Mouse (Mus musculus): ENCODE data around the gene Mbd4.
"Not testable (repeated sequence)": the region's sequence is repeated elsewhere in the genome, so short reads cannot be mapped to it uniquely, and the experiment has no call there.

Gene Mbd4

DNA sequence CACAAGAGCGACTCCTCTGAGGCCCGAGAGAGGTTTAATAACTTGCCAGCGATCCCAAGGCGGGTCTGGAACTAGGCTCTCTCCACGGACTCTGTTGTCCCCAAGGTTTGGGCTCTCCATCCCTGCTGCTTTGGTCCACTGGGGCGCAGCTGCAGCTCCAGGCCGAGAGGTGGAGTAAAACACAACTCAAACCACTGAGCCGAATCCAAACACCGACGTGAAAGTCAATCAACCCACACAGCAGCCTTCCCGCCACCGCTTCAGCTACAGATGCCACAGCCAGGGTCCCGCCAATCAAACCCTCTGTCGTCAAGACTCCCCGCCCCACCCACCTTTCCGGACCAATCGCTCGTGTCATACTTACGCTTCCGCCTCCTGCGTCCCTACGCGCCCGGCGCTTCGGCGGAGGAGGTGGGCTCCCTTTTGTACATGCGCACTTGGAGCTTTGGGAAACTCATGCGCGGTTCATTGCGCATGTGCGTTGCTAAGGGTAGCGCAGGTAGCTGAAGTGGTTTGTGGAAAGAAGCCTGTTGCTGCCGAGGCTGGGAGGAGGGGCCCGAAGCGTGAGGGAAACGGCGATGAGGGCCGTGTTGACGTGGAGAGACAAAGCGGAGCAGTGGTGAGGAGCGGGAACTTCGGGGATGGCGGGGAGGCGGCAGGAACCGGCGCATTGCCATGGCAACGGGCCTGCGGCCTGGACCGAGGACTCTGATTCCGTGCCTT is at the start of gene Mbd4, which contains the start of gene Ift122:
TSS of gene Mbd4 (minus strand) at position 281 of the 723 bp plus-strand sequence.
TSS of gene Ift122 (plus strand) at position 380 of the 723 bp plus-strand sequence.
- peak; percentile 99 for DNase-seq

GRCm38 (mm10) chr6:115902545-115902944 is 49.4 kb upstream of the Mbd4 start:
- no peak for DNase-seq

DNA sequence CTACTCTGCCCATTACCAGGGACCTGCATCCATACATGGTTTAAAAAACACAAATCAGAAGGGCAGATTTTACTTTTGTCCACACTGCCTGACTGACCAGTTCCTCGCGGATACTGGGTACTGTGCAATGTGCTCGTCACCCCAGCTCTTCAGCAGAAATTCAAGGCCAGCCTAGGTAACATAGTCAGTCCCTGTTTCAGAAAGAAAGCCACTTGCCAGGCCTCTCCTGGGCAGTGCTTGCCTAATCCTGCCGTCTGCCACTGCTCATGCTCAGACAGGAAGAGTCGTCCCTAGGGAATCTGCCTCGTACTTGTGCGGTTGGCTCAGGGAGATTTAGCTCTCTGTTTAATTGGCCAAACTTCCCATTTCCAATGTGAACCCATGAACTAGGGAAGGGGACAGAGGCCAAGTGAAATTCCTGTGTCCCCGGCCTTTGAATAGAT is 48.3 kb upstream of the Mbd4 start:
- DNase-seq: no peak

- peak; percentile 88 for DNase-seq
These were observed 47.9 kb upstream of the Mbd4 start for GRCm38 (mm10) chr6:115901062-115901461.

GRCm38 (mm10) chr6:115897926-115898520 is 44.9 kb upstream of the Mbd4 start:
- no peak for DNase-seq

GRCm38 (mm10) chr6:115897117-115897516 is 43.9 kb upstream of the Mbd4 start:
- no peak for DNase-seq

GRCm38 (mm10) chr6:115896346-115896745 is 43.2 kb upstream of the Mbd4 start:
- no peak for DNase-seq

DNA sequence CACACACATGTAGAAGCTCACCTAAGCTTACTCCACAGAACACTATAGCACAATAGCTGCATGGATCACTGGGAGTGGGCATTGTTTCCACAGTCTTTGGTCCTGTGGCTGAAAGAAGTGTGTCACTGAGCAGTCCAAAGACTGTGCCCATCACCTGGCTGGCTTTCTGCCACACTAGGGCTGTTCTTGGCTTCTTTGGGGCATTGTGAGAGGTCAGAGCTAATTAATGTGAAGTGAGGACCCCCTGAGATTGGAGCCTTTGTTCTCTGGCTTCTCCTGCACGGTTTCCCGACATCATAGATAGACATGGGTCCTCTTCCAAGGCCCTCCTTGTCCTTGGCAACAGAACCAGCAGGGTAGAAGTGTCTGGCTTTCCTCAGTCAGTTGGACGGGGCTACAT is 39.2 kb upstream of the Mbd4 start:
- DNase-seq: no peak

GRCm38 (mm10) chr6:115891497-115892061 is 38.4 kb upstream of the Mbd4 start:
- peak; percentile 69 for DNase-seq

- DNase-seq: peak; percentile 67
These were observed 37.9 kb upstream of the Mbd4 start for GRCm38 (mm10) chr6:115891061-115891460.

DNA sequence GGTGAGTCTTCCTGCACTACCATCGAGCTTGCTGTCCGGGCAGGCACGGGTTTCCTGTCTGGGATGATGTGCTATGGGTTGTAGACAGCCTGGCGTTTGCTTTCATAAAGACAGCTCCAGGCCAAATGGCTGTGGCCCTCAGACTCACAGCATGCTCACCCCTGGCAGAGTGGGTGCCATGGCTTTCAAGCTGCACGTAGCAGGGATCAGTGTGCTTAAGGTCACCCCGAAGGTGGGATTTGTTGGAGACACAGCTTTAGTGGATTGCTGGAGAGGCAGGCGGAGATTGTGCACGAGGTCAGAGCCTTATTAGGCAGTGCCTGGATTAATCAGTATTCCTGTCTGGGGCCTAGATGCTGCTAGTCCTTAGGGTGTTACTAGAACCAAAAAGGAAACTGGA is 37.4 kb upstream of the Mbd4 start:
- no peak for DNase-seq

- DNase-seq: no peak
These were observed 35.1 kb upstream of the Mbd4 start for GRCm38 (mm10) chr6:115888296-115888695.

- no peak for DNase-seq
These were observed 33.7 kb upstream of the Mbd4 start for GRCm38 (mm10) chr6:115886894-115887293.

DNA sequence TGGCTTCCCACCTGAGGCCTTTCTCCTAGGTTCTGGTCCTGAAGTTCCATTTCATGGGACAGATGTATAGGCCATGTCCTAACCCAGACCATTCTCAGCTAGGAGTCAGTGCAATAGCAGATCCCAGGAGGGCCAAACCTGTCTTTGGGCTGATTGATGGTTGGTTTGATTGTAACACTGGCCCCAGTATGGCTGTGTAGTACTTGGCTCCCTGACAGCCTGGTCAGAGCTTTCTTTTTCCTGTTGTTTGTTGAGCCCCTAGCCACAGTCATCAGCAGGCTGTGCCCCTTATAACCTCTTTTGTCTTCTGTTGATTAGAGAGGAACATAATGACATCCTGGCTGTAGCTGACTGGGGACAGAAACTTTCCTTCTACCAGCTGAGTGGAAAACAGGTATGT is 30.8 kb upstream of the Mbd4 start:
- no peak for DNase-seq

DNA sequence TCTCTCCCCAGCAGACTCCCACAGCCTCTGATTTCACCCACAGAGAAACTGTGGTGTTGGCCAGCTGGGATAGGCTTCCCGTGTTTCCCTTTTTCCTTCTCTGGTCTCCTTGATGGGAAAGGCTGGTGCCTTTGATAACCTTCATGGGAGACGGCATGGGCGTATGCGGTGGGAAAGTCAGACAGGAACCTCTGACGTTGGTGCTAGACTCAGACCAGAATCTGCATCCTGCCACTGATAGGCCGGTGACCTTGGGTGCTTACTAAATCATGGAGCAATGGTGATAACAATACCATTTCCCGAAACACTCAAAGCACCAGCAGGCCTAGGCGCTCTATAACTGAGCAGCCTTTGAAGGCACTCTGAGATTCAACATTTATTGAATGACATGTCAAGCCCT is 27.6 kb upstream of the Mbd4 start:
- no peak for DNase-seq

DNA sequence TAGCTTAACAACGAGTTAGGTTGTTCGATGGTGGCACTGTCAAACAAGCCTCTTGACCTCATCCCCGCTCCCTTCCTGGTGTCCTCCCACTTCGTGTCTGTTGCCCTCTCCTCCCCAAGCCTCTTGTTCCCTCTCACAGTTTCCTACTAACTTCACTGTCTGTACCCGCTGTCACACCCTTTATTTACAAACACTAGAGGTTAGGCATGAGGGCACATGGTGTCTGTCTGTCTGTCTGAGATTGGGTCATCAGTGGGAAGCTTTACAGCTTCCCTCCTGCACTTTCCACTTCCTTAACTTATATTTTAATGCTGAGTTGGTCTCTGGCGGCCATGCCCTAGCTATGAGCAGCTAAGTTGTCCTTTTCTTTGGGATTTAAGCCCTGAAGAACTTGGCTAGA is 26.6 kb upstream of the Mbd4 start:
- DNase-seq: no peak

- no peak for DNase-seq
These were observed 25.5 kb upstream of the Mbd4 start for GRCm38 (mm10) chr6:115878694-115879093.

DNA sequence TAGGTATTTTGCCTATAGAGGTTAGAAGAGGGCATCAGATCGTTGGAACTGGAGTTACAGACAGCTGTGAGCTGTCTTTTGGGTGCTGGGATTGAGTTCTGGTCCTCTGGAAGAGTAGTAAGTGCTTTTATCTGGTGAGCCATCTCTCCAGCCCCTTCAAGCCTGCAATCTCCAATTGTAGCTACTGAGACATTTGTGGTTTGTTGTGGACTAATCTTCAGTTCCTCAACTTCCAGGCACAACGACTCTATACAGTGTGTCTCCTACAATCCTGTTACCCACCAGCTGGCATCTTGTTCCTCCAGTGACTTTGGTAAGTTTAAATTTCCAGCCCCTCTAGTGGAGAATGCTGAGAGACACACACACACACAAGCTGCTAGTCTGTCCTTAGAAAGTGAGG is 24.1 kb upstream of the Mbd4 start:
- no peak for DNase-seq

DNA sequence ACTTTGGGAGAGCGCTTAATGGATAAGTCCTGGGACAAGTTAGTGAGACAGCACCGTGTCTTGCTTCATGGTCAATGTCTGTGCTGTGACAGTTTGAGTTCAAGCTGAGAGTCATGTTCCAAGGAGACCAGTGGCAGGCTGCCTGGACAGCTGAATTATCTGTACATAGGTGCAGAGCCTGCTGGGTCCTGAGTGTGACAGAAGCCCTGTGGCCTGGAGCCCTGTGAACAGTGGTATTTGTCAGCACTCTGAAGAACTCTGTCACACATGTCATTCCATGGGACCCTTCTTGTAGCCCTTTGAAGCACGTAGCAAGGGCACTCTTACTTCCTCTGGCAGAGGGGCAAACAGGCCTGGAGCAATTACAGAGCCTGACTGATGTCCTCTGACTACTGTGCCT is 18.1 kb upstream of the Mbd4 start:
- DNase-seq: not testable (repeated sequence)

DNA sequence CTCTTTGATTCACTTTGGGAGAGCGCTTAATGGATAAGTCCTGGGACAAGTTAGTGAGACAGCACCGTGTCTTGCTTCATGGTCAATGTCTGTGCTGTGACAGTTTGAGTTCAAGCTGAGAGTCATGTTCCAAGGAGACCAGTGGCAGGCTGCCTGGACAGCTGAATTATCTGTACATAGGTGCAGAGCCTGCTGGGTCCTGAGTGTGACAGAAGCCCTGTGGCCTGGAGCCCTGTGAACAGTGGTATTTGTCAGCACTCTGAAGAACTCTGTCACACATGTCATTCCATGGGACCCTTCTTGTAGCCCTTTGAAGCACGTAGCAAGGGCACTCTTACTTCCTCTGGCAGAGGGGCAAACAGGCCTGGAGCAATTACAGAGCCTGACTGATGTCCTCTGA is 14.0 kb upstream of the Mbd4 start:
- not testable (repeated sequence) for DNase-seq

- no peak for DNase-seq
These were observed 12.1 kb upstream of the Mbd4 start for GRCm38 (mm10) chr6:115865246-115865645.

- DNase-seq: peak; percentile 68
These were observed 10.2 kb upstream of the Mbd4 start for GRCm38 (mm10) chr6:115863340-115863841.

DNA sequence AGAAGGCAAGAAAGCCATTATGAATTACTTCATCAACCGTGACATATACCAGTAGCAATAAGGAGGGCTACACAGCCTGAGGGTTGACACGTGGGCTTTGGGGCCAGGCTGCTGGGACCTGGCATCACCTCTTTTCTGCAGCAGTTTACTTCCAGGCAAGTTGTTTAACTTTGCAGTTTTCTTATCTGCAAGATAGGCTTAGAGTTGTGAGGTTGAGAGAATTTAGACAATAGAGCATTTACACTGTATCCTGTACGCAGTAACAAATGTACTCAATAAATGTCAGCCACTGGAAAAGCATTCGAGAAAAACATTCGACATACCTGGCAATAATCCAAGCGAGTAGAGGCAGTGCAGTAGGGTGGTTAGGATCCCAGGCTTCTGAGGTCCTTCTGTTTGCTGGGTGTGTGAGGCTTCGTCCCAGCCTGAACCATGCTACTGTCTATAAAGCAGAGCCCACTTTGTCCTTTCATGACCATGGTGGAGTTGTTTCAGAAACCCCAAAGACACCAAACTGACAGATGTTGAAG is 6.9 kb upstream of the Mbd4 start:
- no peak for DNase-seq

GRCm38 (mm10) chr6:115859258-115859657 is 6.1 kb upstream of the Mbd4 start:
- no peak for DNase-seq
